25 mouse cellular contexts compared by ENCODE assay signal in the genomic region with DNA sequence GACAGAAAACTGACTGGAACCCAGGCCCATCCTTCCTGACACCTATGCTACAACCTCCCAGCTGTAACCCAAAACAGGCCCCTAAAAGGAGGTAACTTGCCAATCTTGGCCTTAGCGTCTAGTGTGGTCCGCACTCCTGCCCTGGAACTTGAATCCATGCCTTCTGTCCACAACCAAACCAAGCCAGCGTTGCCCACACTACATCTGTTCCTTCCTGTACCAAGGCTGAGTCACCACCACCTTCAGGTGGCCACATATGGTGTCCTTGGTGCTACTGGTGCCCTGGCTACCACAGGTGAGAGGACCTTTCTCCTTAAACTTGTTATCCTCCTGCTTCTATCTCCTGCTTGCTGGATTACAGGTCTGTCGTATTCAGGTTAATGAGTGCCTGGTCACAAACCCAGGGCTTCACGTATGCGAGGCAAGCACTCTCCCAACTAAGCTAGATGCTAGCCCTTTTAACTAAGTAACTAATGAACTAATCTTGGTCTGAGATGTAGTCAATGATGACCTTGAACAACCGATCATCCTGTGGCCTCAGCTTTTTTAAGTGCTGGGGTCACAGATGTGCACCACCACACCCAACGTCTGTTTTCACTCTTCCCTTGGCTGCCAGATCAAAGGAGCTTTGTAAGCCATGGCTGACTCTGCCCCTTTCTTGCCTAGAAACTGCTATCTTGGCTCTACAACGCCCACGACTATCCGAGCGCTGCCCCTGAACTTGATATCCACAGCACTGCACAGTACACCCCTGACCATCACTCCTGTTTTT. TPM values are rescaled to one million over a fixed set of nuclear protein-coding genes. Genes with fewer than 3 reads are reported as not detected.
DNase-seq lines count a peak whose midpoint lies in the region; TF ChIP-seq lines count a peak whose summit lies in the region.
"Had no signal": no experiment of that assay in that cellular context is flagged by ENCODE, and none has a peak within 500 bp of the region (broad histone marks: within the 10 kb centered on the region; RNA-seq: fewer than 3 reads in every experiment).

No protein-coding gene starts in this region.

- no peak for TF ChIP-seq POLR2A in cerebellum, adult 2 months (IDR thresholded peaks at IDR 0.05; ENCODE audit: borderline replicate concordance, insufficient read depth, low read length)
- no peak for TF ChIP-seq POLR2A in testis, adult 2 months (IDR thresholded peaks at IDR 0.05; ENCODE audit: control insufficient read depth, low read depth, low read length)
- no peak for TF ChIP-seq POLR2A in small intestine, adult 2 months (IDR thresholded peaks at IDR 0.05; ENCODE audit: low read depth, low read length)

- H3K27ac ChIP-seq in cerebellum, adult 2 months (ENCODE audit: insufficient read depth, low read length), result peak overlapping the region; percentile 42
- H3K27ac ChIP-seq in testis, adult 2 months (ENCODE audit: control insufficient read depth, insufficient read depth, low read depth, low read length), result peak overlapping the region; percentile 19; the same call in 1 of the 2 replicates
- H3K27ac ChIP-seq in small intestine, adult 2 months (ENCODE audit: insufficient read depth, low read depth, low read length), result 0 out of 2 replicates have a peak overlapping the region, but pooled peaks have one; percentile 15
- H3K27ac ChIP-seq: embryonic facial prominence, embryonic 15.5 days; forebrain, embryonic 10.5 days; heart, embryonic 15.5 days; hindbrain, embryonic 10.5 days; hindbrain, embryonic 14.5 days; intestine, embryonic 15.5 days had no signal

- 59% methylated on average over 12 of the region's 12 CpGs for WGBS in cerebellum, adult 2 months
- 75% methylated on average over 12 of the region's 12 CpGs for WGBS in small intestine, adult 2 months

- 0 out of 2 replicates have a peak, but pooled peaks cover 2% of the 10 kb centered on the region for H3K36me3 ChIP-seq in testis, adult 2 months (ENCODE audit: control insufficient read depth, insufficient read depth, low read length)
- peaks cover 61% of the 10 kb centered on the region for H3K36me3 ChIP-seq in small intestine, adult 2 months (ENCODE audit: control insufficient read depth, insufficient read depth, low read length)

- peaks cover 31% of the 10 kb centered on the region for H3K4me1 ChIP-seq in cerebellum, adult 2 months (ENCODE audit: control insufficient read depth, insufficient read depth, low read length)
- H3K4me1 ChIP-seq in testis, adult 2 months (ENCODE audit: control insufficient read depth, insufficient read depth, low read length), result peaks cover 20% of the 10 kb centered on the region
- H3K4me1 ChIP-seq in small intestine, adult 2 months (ENCODE audit: control insufficient read depth, insufficient read depth, insufficient read length, low read length), result peaks cover 35% of the 10 kb centered on the region

- no peak overlapping the region for H3K4me3 ChIP-seq in cerebellum, adult 2 months (replicated peaks; ENCODE audit: insufficient read depth, low read depth, low read length)
- no peak overlapping the region for H3K4me3 ChIP-seq in testis, adult 2 months (ENCODE audit: control insufficient read depth, low read depth, low read length)
- H3K4me3 ChIP-seq in small intestine, adult 2 months (ENCODE audit: low read depth, low read length), result no peak overlapping the region
- H3K4me3 ChIP-seq: embryonic facial prominence, embryonic 15.5 days; erythroblast, embryonic 14.5 days; forebrain, embryonic 10.5 days; heart, embryonic 15.5 days; hindbrain, embryonic 10.5 days; intestine, embryonic 15.5 days had no signal

- DNase-seq in cerebellum, adult 2 months, result peak in 1 of 2 experiments; percentile 74
- DNase-seq in cerebellum, postnatal 10 days, result no peak
- DNase-seq in testis, postnatal 10 days (ENCODE audit: low spot score), result no peak
- peak; percentile 63 for DNase-seq in R1 (ENCODE audit: low read depth, low spot score)
- no peak for DNase-seq in thymus, postnatal 25 days
- no peak for DNase-seq in thymus, postnatal 0 days (ENCODE audit: low spot score)
- DNase-seq: adrenal gland, adult 8-10 months; adrenal gland, postnatal 36 days; cerebellum, adult 9-11 months; embryo, embryonic 11 days; gastrocnemius, postnatal 36 days; heart, adult 18-20 months; heart, postnatal 14 days; kidney, adult 8-10 months had no signal

- no peaks in the 10 kb centered on the region for H3K27me3 ChIP-seq in cerebellum, adult 2 months (ENCODE audit: control insufficient read depth, insufficient read depth, low read length)
- H3K27me3 ChIP-seq in testis, adult 2 months (ENCODE audit: control insufficient read depth, insufficient read depth, low read length), result no peaks in the 10 kb centered on the region
- no peaks in the 10 kb centered on the region for H3K27me3 ChIP-seq in small intestine, adult 2 months (ENCODE audit: control insufficient read depth, insufficient read depth, low read length)
- H3K27me3 ChIP-seq: CH12.LX; embryonic facial prominence, embryonic 15.5 days; heart, embryonic 15.5 days; intestine, embryonic 15.5 days; Patski had no signal

- no peak for TF ChIP-seq CTCF in cerebellum, adult 2 months (IDR thresholded peaks at IDR 0.05; ENCODE audit: borderline replicate concordance, insufficient read depth, low read depth, low read length)
- no peak for TF ChIP-seq CTCF in testis, adult 2 months (IDR thresholded peaks at IDR 0.05; ENCODE audit: control insufficient read depth, insufficient read depth, insufficient replicate concordance, low read depth, low read length)
- TF ChIP-seq CTCF in small intestine, adult 2 months (IDR thresholded peaks at IDR 0.05; ENCODE audit: extremely low read depth, insufficient read length, insufficient replicate concordance, low read depth, low read length), result no peak

RNA-seq across cellular contexts. Expression of gene Cox7a1, which starts 4.6 kb away (rescaled TPM):
- polyA plus RNA-seq in cerebellum, adult 2 months (2012; rRNA removed), result 24.7 and 32.0 TPM in 2 replicates
- 4.0 and 5.2 TPM in 2 replicates for polyA plus RNA-seq in testis, adult 2 months (2012; rRNA removed)
- 47.5 and 165 TPM in 2 replicates for polyA plus RNA-seq in small intestine, adult 2 months (2012; rRNA removed)
- polyA plus RNA-seq in thymus, postnatal 0 days (2015; fragmentation: Nextera tagmentation; extraction: Ambion mirVana), result 9.2 and 11.6 TPM in 2 replicates

RNA-seq across cellular contexts. Expression of gene Capns1, which starts 10.1 kb away (rescaled TPM):
- polyA plus RNA-seq in cerebellum, adult 2 months (2012; rRNA removed), result 463 and 475 TPM in 2 replicates
- polyA plus RNA-seq in testis, adult 2 months (2012; rRNA removed), result 562 and 592 TPM in 2 replicates
- 351 and 819 TPM in 2 replicates for polyA plus RNA-seq in small intestine, adult 2 months (2012; rRNA removed)
- 66.9 and 76.2 TPM in 2 replicates for polyA plus RNA-seq in thymus, postnatal 0 days (2015; fragmentation: Nextera tagmentation; extraction: Ambion mirVana)

RNA-seq across cellular contexts. Expression of gene Zfp146, which starts 19.0 kb away (rescaled TPM):
- polyA plus RNA-seq in cerebellum, adult 2 months (2012; rRNA removed), result 37.6 and 38.0 TPM in 2 replicates
- polyA plus RNA-seq in testis, adult 2 months (2012; rRNA removed), result 5.8 and 6.4 TPM in 2 replicates
- polyA plus RNA-seq in small intestine, adult 2 months (2012; rRNA removed), result 2.6 and 3.0 TPM in 2 replicates
- 7.6 and 9.6 TPM in 2 replicates for polyA plus RNA-seq in thymus, postnatal 0 days (2015; fragmentation: Nextera tagmentation; extraction: Ambion mirVana)

RNA-seq across cellular contexts. Expression of gene Polr2i, which starts 43.2 kb away (rescaled TPM):
- 167 and 182 TPM in 2 replicates for polyA plus RNA-seq in cerebellum, adult 2 months (2012; rRNA removed)
- 242 and 257 TPM in 2 replicates for polyA plus RNA-seq in testis, adult 2 months (2012; rRNA removed)
- polyA plus RNA-seq in small intestine, adult 2 months (2012; rRNA removed), result 59.2 and 86.9 TPM in 2 replicates
- 134 and 137 TPM in 2 replicates for polyA plus RNA-seq in thymus, postnatal 0 days (2015; fragmentation: Nextera tagmentation; extraction: Ambion mirVana)

RNA-seq across cellular contexts. Expression of gene Tbcb, which starts 43.5 kb away (rescaled TPM):
- polyA plus RNA-seq in cerebellum, adult 2 months (2012; rRNA removed), result 134 and 147 TPM in 2 replicates
- 65.7 and 66.2 TPM in 2 replicates for polyA plus RNA-seq in testis, adult 2 months (2012; rRNA removed)
- polyA plus RNA-seq in small intestine, adult 2 months (2012; rRNA removed), result 24.6 and 45.2 TPM in 2 replicates
- polyA plus RNA-seq in thymus, postnatal 0 days (2015; fragmentation: Nextera tagmentation; extraction: Ambion mirVana), result 149 and 155 TPM in 2 replicates
